Mouse (Mus musculus) gastrocnemius, adult 18-20 months (tissue): ENCODE measurements around the gene I0C0044D17Rik. TPM values are rescaled to one million over a fixed set of nuclear protein-coding genes. Genes with fewer than 3 reads are reported as not detected.

ENCODE experiments used
- DNase-seq: peaks from one replicate; pipeline ENCODE4 v3.0.0; 2021; ENCODE audit warnings: low spot score
- total RNA-seq, 2 experiments: library from RNA; stranded (reverse); gene quantifications; 2 replicates each; pipeline ENCODE4 v1.2.3; 2021

The I0C0044D17Rik gene
- total RNA-seq, 2 experiments from 2014 or later, result not detected

DNA sequence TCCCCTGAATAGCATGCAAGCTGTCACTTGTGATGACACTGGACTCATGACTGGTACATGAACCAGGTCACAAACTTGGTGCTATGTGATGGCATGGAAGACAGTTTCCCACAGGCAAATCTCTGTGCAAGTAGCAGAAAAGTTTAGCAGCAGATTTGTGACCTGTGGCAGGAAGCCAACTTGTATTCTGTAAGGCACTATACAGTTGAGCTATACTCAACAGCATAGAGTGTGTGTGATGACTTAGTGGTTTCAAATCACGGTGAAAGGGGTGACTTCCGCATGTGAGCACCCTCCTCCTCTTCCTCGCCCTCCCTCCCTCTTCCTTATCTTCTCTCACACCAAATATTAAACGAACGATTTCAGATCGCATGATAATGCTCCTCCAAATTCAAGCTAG lies 46.2 kb downstream of the I0C0044D17Rik start:
- DNase-seq, result no peak

DNA sequence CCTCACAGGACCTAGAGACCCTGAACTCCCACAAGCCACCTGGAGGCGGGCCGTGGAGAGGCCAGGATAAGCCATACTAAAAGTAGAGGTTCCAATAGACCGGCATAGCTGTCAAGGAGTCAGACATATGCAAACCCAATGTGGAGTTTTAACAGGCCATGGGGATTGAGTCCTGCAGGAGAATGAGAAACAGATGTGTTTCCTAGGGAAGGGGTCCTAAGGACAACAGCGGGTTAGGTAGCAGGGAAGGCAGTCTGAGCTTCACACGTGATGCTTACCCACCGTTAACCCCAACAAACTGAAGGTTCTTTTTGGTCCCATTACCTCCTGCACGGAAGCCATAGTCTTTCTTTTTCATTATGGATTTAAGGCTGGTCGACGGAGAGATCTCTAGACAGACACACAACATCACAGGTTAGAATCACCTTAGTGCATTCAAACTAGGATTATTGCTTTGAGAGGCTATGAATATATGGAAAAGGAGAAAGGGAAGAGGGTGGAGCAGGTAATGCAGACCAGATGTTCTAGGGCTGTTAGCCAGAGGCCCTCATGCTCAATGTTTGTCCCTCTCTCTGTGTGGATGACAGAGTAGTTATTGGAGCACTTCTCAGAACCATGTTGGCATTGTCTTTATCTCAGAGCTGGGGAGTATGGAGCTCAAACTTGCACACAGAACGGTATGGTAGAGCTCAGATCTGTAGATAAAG lies 46.8 kb downstream of the I0C0044D17Rik start:
- DNase-seq, result no peak

DNA sequence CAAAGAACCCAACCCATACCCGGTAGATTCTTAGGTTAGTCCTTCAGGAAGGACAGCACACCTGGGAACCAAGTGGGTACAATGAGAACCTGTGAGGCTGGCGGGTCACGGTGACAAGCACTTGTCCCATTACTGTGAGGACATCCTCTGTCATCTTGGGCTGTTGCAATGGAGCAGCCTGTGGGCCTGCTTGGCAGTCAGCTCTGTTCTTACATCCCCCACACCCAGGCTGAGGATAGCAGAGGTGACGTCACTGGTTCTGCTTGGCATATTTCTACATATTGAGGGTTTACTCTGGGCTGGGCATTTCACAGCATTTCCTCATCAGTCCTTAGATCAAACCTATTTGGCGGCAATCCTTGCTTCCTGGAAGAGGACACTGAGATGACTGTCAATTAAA lies 49.9 kb downstream of the I0C0044D17Rik start:
- no peak for DNase-seq

Other genes with a start within 250 kb of the I0C0044D17Rik start
- gene L1td1, start 97.1 kb downstream of the I0C0044D17Rik start, total RNA-seq, result not detected
- 1 to 10 TPM; 1.0 to 1.7 TPM for gene Kank4, start 6.3 kb downstream of the I0C0044D17Rik start, total RNA-seq
- 10 to 100 TPM; 11.2 to 12.5 TPM for gene Usp1, start 100.0 kb upstream of the I0C0044D17Rik start, total RNA-seq
- under 1 TPM in 1 of 2 experiments, not detected in 1; 0.45 TPM for gene Angptl3, start 207.1 kb upstream of the I0C0044D17Rik start, total RNA-seq